Mouse (Mus musculus) CD4-positive helper T cell, adult 2 months (primary cell): Measurements from ENCODE around the gene Tspan7.

Experiments
- DNase-seq: peaks from one replicate; pipeline ENCODE4 v3.0.0-alpha.2; 2012; ENCODE audit warnings: low read depth, missing footprints, low spot score

Tspan7 gene

GRCm38 (mm10) chrX:10484872-10485569 is at the start of gene Tspan7:
Tspan7 (plus strand) TSS chrX:10485158.
- peak; percentile 2 for DNase-seq

- no peak for DNase-seq
Measured at GRCm38 (mm10) chrX:10449323-10449980, 35.5 kb upstream of the Tspan7 start.

DNA sequence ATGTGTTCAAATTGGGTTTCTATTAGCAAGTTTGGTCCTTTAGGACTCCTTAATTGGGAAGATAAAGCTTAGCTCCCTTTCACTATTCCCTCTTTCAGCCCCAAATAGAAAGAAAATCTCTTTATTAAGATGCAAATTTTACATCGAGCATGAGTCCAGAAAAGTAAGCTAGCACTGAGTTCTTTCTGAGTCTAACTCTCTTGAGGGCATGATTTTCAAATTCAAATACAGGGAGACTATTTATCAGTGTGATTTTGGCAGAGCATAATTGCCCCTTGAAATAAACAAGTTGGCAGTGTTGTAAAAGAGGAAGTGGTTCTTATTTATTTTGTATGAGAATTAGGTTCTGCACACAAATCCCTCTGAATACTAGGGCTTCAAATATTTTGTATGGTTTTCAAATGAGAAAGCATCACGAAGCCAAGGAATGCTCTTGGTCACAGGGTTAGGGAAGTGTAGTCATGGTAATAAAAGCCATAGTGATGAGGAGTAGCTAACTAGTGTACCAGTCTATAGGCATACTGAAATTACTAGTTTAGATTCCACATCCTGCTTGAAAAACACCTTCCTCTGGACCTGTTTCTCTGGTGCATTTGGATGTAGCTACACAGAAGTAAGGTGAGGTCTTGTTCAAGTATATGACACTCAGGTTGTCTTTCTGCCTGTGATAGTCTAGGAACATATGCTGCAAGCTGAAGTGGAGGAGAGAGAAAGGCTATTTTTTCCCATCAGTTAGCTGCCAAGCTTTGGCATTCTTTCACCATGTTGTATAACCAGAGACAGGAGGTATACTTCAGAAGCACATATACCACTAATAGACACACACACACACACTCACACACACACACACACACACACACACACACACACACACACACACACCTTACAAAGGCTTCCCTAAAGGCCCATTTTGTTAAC is 34.6 kb upstream of the Tspan7 start:
- no peak for DNase-seq

DNA sequence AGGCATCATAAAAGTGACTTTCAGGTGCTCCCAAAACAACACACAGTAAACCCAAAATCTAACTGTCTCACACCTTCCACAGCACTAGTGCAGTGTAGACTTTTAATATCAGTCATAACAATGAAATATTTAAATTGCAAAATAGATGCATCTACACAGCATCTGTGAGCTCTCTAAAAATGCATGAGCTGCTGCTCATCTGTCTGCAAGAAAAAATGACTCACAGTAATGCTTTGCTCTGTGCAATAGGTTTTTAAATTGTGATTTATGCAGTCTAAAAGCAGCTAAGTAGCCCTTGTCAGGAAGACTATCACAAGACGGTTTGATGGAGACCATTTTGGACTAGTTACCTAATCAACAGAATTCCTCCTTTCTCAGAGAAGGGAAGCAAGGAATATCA is 31.2 kb upstream of the Tspan7 start:
- DNase-seq: no peak

DNA sequence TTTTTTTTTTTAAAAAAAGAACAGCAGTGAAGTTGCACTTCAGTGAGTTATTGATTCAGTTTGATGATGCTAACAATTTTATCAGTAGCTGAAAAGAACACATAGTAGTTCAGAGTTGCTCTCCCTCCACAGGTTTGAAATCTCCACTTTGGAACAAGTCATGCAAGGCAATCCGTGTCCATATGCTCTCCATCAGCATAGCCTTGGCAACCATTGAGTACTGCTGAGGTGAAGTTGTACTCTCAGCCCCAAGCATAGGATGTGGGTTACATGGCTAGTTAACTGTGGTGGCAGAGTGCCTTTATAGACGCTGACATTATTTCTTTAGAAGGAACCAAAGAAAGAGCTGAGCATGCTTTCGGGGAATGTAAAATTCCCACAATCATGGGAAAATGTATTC is 27.7 kb upstream of the Tspan7 start:
- DNase-seq: no peak

DNA sequence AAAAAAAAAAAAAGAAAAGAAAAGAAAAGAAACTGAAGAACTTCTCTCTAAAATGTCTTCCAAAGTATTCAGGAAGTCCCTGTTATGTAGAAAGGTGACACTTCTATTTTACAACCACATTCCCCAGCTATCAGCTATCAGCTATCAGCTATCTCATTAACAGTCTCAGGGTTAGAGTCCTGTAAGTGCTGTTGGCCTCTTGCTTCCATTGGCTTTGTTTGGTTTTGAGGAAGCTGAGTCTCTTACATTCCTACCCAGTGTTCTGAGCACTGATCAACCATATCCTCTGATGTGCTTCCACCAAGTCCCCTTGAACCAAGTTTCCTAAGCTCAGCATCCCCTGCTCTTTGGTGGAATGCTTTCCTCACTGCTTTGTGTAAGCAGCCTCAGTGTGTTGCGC is 7.9 kb upstream of the Tspan7 start:
- no peak for DNase-seq

DNA sequence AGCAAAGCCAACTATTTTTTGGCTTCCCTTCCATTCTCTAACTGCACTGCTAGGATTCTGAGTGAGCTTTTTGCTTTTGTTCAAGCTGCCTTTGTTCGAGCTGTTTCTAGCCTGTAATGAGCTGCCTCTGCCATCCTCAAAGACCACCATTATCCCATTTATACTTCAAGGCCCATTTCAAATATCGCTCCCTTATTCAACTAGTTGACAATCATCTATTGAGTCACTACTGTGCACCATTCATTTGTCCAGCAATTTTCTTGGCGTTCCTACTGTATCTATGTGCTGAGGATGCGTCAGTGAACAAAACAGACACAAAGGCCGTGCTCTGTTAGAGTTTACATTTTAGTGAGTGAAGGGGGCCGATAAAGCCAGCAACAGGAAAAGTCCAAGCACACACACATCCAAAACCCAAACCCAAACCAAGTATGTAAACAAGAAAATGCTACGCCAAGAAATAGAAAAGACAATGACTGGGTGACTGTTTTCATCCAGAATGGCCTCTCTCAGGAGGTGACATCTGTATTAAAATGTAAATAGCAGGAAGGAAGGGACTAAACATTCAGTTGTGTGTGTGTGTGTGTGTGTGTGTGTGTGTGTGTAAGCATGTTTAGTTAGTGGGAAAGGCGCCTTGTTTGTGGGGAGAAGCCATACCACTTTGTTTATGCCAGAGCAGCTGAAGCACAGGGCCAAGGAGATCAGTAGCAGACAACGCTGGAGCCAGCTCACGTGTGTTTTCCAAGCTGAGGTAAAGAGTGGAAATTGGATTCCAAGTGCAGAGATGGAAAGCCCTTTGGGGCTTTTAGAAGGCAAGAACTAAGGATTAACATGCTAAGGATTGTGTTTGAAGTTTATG is 5.7 kb upstream of the Tspan7 start:
- DNase-seq: no peak

GRCm38 (mm10) chrX:10479943-10480342 is 5.0 kb upstream of the Tspan7 start:
- DNase-seq: no peak

DNA sequence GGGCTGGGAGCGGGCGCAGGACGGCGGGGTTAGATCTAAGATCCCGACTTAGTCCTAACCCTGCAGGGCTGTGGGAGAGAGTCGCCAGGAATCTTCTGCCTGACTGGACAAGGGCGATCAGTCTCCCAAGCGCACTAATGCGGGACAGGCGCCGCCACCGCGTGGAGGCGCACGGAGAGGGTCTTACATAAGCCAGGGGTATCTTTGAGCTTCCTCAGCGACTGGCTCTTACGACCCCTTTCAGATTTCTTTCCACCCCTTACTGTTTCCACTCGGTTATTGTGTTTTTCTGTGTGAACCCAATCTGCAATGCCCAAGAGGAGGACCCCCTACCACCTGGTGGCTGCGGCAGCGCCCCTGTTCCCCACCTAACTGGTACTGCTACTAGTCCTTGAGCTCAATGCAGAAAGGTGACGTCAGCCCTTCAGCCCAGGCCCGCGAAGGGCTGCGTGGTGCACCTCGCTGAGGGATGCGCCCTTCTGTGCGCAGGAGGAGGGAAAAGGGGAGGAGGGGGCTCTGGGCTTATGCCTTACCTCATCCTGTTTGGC is 780 bp downstream of the Tspan7 start:
- DNase-seq: peak; percentile 4

GRCm38 (mm10) chrX:10498580-10498979 is 13.6 kb downstream of the Tspan7 start:
- DNase-seq: no peak

- no peak for DNase-seq
Measured at GRCm38 (mm10) chrX:10502616-10503015, 17.7 kb downstream of the Tspan7 start.

- DNase-seq: no peak
Measured at GRCm38 (mm10) chrX:10514417-10514816, 29.5 kb downstream of the Tspan7 start.

DNA sequence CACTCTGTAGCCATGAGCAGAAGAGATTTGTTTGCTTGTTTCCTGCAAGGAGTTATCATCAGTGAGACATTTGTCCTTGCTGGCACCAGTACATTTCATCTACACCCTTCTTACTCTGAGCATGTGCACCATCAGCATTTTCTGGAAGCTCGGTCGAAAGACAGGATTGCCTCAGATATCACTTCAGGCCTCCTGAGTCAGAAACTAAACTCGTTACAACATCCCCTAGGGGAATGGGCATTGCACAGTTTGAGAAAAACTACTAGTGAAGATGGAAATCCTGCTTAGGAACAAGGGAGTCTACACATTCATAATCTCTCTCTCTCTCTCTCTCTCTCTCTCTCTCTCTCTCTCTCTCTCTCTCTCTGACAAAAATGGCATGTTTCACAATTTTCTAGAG is 30.0 kb downstream of the Tspan7 start:
- no peak for DNase-seq

GRCm38 (mm10) chrX:10516448-10516847 is 31.5 kb downstream of the Tspan7 start:
- no peak for DNase-seq

GRCm38 (mm10) chrX:10516925-10517324 is 32.0 kb downstream of the Tspan7 start:
- DNase-seq: no peak

- DNase-seq: no peak
Measured at GRCm38 (mm10) chrX:10517756-10518155, 32.8 kb downstream of the Tspan7 start.

DNA sequence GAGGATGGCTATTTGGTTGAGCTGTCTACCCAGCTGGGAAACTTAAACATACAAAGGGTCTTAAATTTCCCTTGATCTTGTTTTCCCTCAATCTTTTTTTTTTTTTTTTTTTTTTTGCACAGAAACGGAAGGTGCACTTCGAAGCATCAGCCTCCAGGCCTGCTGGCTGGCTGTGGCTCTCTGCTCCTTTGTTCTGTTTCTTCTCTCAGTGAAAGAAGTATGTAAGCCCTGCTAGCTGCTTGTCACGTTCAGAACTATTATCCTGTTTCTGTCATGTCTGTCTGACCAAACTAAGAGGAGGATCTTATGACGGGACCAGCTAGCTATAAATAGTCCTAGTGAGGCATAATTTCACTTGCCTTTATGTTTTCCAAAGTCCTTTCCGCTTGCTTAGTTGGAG is 33.6 kb downstream of the Tspan7 start:
- no peak for DNase-seq

- DNase-seq: no peak
Measured at GRCm38 (mm10) chrX:10535450-10535849, 50.5 kb downstream of the Tspan7 start.

GRCm38 (mm10) chrX:10539009-10539408 is 54.1 kb downstream of the Tspan7 start:
- no peak for DNase-seq

DNA sequence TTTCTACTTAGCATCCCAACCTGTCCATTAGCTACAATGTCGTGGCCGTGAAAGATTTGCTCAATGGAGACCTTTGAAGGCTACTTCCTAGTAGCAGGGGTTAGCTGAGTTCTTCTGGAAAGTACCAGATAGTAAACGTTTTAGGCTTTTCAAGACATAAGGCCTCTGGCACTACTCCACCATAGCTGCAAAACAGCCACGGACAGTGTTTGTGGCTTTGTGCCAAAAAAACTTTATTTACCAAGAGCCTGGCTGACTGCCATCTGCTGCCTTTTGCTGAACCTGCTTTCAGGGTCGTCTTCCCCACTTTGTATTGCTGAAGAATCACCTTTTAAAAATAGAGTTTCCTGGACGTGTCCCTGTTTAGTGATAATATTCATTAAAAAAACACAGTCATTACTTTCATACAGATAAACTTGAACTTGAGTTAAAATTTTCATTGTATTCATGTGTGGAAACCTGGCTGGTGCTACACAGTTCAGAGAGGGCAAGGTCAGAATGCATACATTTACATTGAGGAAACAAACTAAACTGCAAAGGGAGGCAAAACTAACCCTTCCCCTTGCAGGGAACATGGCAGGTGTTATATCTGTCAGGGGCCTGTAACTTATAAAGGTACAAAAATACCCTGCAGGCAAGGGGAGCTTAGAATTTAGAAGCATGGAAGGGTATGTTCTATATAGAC is 54.7 kb downstream of the Tspan7 start:
- DNase-seq: no peak

- no peak for DNase-seq
Measured at GRCm38 (mm10) chrX:10546840-10547239, 61.9 kb downstream of the Tspan7 start.
